Mouse (Mus musculus): Measurements from ENCODE around the gene Hist1h2be. TPM values are rescaled to one million over a fixed set of nuclear protein-coding genes. Genes with fewer than 3 reads are reported as not detected.
A peak's percentile ranks its signal among the peaks of the same experiment; 100 is the strongest.
"Not testable (repeated sequence)": the region's sequence is repeated elsewhere in the genome, so short reads cannot be mapped to it uniquely, and the experiment has no call there.

The Hist1h2be gene
- polyA plus RNA-seq, 1 experiment from 2014 or later, result 1.6 TPM

DNA sequence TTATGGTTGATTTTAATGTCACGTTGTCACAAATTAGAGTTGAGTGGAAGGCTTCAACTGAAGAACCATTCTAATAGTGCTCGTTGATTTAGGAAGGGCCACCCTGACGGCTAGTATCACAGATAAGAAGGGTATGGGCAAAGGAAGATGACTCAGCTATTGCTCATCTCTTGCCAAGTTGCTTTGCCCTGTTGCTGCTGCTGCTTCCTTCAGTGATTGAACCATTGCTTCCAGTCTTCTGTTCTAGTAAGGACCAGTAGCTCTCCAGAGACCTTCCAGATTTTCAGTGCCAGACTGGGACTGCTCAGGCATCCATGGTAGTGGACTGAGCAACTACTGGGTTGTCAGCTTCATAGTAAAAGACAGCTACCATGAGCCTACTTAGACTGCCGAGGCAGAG lies 11.7 kb downstream of the Hist1h2be start:
- H3K4me2 ChIP-seq, result no peak overlapping the region
- ATAC-seq (ENCODE audit: low FRiP score), result no peak
- no peak overlapping the region for H3K27ac ChIP-seq
- no peaks in the 10 kb centered on the region for H3K9me3 ChIP-seq
- 90% methylated on average over 4 of the region's 4 CpGs for WGBS
- no peak overlapping the region for H3K4me3 ChIP-seq
- no peaks in the 10 kb centered on the region for H3K27me3 ChIP-seq
- H3K9ac ChIP-seq, result no peak overlapping the region
- H3K4me1 ChIP-seq (replicated peaks), result no peaks in the 10 kb centered on the region
- H3K36me3 ChIP-seq, result no peaks in the 10 kb centered on the region

DNA sequence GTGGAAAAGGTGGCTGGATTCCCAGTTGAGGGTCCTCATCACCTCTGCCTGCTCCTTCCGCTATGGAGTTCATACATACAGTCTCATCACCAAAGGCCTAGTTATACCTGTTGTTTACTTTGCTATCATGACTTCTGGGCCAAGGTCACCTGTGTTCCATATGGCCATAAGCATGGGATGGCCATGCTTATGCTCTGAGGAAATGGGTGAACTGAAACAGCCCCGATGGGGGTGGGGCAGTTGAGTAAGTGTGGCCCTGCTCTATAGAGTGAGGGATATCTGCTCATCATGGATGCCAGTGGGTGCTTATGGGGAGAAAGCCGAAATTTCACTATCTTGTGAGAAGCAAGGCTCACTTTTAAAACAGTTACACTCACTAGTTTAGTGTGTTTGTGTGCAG lies 15.9 kb downstream of the Hist1h2be start:
- no peak overlapping the region for H3K4me2 ChIP-seq
- H3K9ac ChIP-seq, result no peak overlapping the region
- no peak for ATAC-seq (ENCODE audit: low FRiP score)
- no peak overlapping the region for H3K4me3 ChIP-seq
- WGBS, result 84% methylated on average over 3 of the region's 3 CpGs
- no peaks in the 10 kb centered on the region for H3K4me1 ChIP-seq (replicated peaks)
- no peak overlapping the region for H3K27ac ChIP-seq
- H3K27me3 ChIP-seq, result no peaks in the 10 kb centered on the region
- H3K9me3 ChIP-seq, result no peaks in the 10 kb centered on the region
- no peaks in the 10 kb centered on the region for H3K36me3 ChIP-seq

DNA sequence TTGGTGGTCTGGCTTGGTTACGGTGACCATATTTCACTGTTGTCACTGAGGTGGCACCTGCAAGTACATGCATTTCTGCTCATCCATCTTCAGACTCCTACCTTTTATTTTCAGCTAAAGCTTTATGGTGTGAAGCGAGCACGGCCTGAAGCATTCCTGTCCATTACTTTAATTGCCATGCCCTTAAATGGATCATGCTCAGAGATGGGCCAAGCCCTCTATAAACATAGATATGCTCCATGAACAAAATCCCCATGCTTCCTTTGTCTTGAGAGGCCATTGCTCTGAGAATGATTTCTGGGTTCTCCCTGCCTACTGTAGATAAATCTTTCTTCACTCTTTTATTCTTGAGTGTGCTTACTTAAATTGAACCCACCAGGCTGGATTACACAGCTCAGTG lies 16.5 kb downstream of the Hist1h2be start:
- Histone ChIP-seq H3K4me2 (no peak overlapping the region), H3K27me3 (no peaks in the 10 kb centered on the region), H3K9me3 (no peaks in the 10 kb centered on the region), H3K36me3 (no peaks in the 10 kb centered on the region), H3K27ac (no peak overlapping the region), H3K4me3 (no peak overlapping the region), H3K9ac (no peak overlapping the region), H3K4me1 (replicated peaks) (no peaks in the 10 kb centered on the region)
- WGBS, result 91% methylated on average over 3 of the region's 3 CpGs
- no peak for ATAC-seq (ENCODE audit: low FRiP score)

DNA sequence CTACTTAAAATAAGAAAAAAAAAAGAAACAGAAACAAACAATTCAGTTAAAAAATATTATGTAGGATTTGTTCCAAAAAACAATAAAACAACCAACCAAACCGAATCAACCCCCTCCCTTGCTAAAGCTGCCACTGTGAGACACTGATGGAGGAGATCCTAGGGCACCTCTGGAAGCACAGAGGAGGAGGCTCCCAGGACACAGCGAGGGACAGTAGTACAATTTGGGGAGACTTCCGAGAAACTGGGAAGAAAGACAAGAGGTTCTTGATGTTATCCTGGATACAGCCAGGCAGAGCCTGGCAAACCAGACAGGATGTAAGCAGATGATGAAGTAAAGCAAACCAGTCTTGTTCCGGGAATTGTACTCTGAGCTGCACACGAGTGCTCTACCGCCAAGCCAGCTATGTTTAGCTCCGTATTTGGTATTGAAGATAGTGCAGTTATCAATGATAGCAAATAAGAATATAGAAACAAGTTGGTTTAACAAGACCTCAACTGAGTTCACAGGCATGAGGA lies 17.7 kb downstream of the Hist1h2be start:
- Histone ChIP-seq H3K36me3 (no peaks in the 10 kb centered on the region), H3K27ac (no peak overlapping the region), H3K4me3 (no peak overlapping the region), H3K4me1 (replicated peaks) (no peaks in the 10 kb centered on the region), H3K4me2 (no peak overlapping the region), H3K27me3 (no peaks in the 10 kb centered on the region), H3K9me3 (no peaks in the 10 kb centered on the region), H3K9ac (no peak overlapping the region)
- no peak for ATAC-seq (ENCODE audit: low FRiP score)
- 86% methylated on average over 7 of the region's 7 CpGs for WGBS

DNA sequence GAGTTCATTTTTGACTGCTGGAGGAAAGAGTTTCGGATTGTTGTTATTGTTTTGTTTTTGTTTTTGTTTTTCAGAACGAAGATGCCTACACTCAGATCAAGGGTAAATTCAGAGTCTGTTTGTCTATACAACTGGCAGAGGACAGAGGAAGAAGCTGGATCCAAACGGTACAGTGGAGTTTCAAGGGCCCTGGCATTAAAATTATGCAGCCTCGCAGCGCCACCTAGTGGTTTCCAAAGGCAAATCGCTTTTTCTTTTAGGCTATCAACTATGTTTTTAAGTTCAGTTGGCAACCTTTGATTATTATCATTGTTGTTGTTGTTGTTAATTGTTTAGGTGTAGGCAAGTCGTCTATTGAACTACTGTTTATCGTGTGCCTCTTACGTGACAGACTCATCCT lies 23.0 kb downstream of the Hist1h2be start:
- H3K9ac ChIP-seq, result no peak overlapping the region
- H3K4me1 ChIP-seq (replicated peaks), result no peaks in the 10 kb centered on the region
- 8% methylated on average over 9 of the region's 9 CpGs for WGBS
- no peak overlapping the region for H3K4me3 ChIP-seq
- ATAC-seq (ENCODE audit: low FRiP score), result no peak
- H3K27me3 ChIP-seq, result no peaks in the 10 kb centered on the region
- no peaks in the 10 kb centered on the region for H3K9me3 ChIP-seq
- no peak overlapping the region for H3K27ac ChIP-seq
- no peak overlapping the region for H3K4me2 ChIP-seq
- no peaks in the 10 kb centered on the region for H3K36me3 ChIP-seq

DNA sequence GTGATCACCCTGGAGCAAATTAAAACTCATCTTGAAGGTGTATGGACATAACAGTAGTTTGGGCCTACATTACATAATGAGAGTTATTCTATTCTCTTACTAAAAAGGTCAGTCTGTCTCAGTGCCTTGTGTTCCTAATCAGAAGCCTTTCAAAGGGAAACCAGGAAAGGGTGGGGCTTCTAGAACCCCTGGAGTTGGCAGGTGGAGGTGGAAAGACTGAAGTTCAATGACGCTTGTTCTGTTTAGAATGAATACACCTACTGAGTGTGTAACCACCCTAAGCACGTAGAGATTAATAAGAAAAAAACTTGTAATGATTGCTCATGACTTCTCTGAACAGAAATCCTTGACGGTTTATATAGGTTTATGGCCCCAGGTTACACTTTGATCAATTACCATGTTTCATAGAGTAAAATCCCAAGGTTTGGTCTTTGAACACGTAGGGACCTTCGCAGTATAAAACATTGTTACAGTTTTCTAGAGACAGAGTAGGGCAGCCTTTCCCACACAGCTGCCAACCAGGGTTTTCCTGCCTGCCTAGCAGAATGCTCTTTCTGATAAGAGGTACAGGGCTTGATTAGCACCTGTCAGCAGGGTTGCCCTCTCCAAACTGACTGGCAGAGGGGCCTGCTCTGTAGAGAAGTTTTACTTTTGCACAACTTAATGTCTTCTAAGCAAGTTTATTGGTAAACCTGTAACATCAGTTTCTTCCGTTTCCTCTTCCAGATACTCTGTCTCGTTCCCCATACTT lies 25.1 kb downstream of the Hist1h2be start:
- no peaks in the 10 kb centered on the region for H3K36me3 ChIP-seq
- no peak overlapping the region for H3K27ac ChIP-seq
- H3K4me1 ChIP-seq (replicated peaks), result no peaks in the 10 kb centered on the region
- 86% methylated on average over 7 of the region's 7 CpGs for WGBS
- no peaks in the 10 kb centered on the region for H3K9me3 ChIP-seq
- H3K4me2 ChIP-seq, result no peak overlapping the region
- H3K4me3 ChIP-seq, result no peak overlapping the region
- no peaks in the 10 kb centered on the region for H3K27me3 ChIP-seq
- no peak for ATAC-seq (ENCODE audit: low FRiP score)
- no peak overlapping the region for H3K9ac ChIP-seq

DNA sequence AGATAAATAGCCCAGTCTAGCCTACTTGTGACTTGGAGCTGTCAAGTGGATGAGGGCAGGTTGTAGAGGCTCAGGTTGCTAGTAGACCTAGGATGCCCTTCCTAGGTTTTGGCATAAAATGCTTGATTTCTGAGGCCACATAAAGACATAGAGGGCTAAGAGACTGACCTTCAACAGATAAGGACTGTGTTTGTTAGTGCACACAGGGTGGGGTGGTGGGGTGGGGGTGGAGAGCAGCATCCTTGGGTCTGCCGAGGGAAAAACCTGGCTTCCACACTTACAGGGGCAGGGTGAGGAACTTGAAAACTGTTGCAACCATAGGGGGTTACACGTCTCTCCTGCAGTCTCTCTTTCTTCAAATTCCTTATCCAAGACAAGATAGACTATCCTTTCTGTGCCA lies 25.7 kb downstream of the Hist1h2be start:
- no peak for ATAC-seq (ENCODE audit: low FRiP score)
- no peaks in the 10 kb centered on the region for H3K36me3 ChIP-seq
- H3K9ac ChIP-seq, result no peak overlapping the region
- H3K9me3 ChIP-seq, result no peaks in the 10 kb centered on the region
- no peaks in the 10 kb centered on the region for H3K4me1 ChIP-seq (replicated peaks)
- WGBS, result 85% methylated on average over 2 of the region's 2 CpGs
- H3K27ac ChIP-seq, result no peak overlapping the region
- H3K4me3 ChIP-seq, result no peak overlapping the region
- H3K4me2 ChIP-seq, result no peak overlapping the region
- no peaks in the 10 kb centered on the region for H3K27me3 ChIP-seq

DNA sequence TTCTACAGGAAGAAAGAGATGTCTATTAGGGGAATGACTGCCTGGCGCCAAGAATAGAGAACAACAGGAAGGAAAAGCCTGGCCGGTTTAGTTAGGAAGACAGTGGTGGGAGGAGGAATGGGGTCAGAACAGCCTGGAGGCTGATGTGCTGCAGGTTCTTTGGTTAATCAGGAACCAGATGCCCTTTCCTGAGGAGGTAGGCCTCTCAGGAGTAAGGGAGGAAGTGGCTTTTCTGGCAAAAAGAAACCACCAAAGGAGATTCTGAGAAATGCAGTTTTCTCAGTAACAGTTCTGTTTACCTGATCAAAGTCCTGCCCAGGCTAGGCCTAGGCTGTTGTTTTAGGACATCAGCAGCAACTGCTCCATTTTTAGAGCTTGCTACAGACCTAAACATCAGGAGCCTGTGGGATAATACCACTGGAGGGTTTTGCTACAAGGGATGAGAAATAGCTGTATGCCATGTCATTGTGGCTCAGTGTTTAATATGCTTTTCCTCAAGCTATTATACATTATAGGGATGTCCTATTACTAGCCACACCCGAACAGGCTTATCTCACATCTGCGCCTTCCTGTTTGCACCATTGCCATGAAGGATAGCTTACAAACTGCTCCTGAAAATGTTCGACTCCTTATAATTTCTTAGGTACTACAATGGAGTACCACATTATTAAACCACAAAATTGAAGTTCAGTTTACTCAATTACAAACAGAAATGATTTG lies 27.7 kb downstream of the Hist1h2be start:
- ATAC-seq (ENCODE audit: low FRiP score), result no peak
- 88% methylated on average over 5 of the region's 5 CpGs for WGBS
- no peaks in the 10 kb centered on the region for H3K9me3 ChIP-seq

DNA sequence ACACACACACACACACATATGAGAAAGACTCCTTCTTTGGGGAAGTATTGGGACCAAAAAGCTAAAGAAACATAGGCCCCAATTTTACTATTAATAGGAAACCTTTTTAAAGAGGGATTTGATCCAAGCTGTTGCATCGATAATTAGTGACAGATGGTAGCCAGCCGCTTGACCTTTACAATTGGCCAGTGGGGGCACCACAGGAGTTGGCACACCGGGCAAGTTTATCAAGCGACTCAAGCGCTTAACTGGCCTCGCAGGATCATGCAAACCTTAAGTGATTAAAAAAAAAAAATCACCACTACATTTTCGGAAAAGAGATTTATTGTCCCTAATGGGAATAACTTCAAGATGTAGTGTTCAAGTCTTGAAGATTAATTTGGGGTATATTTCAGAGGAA lies 28.3 kb downstream of the Hist1h2be start:
- Histone ChIP-seq H3K27ac (no peak overlapping the region), H3K9ac (no peak overlapping the region), H3K9me3 (no peaks in the 10 kb centered on the region), H3K27me3 (no peaks in the 10 kb centered on the region), H3K4me1 (replicated peaks) (no peaks in the 10 kb centered on the region), H3K4me3 (no peak overlapping the region), H3K36me3 (no peaks in the 10 kb centered on the region), H3K4me2 (no peak overlapping the region)
- 90% methylated on average over 7 of the region's 7 CpGs for WGBS
- ATAC-seq (ENCODE audit: low FRiP score), result no peak

More for the DNA sequence above, 27.7 kb downstream of the Hist1h2be start:
- no peaks in the 10 kb centered on the region for H3K27me3 ChIP-seq
- no peaks in the 10 kb centered on the region for H3K4me1 ChIP-seq (replicated peaks)
- H3K4me2 ChIP-seq, result no peak overlapping the region
- H3K36me3 ChIP-seq, result no peaks in the 10 kb centered on the region
- H3K9ac ChIP-seq, result no peak overlapping the region
- H3K4me3 ChIP-seq, result no peak overlapping the region
- no peak overlapping the region for H3K27ac ChIP-seq

DNA sequence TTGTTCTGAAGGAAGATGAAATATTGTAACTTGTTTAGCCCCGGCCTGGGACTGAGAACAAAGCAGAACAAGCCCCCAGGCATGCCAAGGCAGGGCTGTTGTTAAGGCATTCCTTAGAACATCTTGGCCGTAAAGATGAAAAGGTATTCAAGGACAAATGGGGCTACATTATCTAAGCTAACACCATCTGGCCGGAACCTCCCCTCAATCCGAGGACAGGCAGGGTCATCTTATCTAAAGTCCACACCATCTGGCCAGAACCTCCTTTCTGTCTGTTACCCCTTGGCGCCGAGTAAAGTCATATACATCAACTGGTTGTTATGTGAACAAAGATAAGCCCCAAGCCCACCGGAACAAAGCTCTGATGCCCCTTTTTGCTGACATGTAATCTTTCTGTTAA lies 29.0 kb downstream of the Hist1h2be start:
- H3K9me3 ChIP-seq; H3K4me3 ChIP-seq; H3K27me3 ChIP-seq; H3K4me2 ChIP-seq; H3K9ac ChIP-seq; H3K27ac ChIP-seq; H3K36me3 ChIP-seq; H3K4me1 ChIP-seq (replicated peaks); ATAC-seq (ENCODE audit: low FRiP score): not testable (repeated sequence)
- 90% methylated on average over 7 of the region's 7 CpGs for WGBS

DNA sequence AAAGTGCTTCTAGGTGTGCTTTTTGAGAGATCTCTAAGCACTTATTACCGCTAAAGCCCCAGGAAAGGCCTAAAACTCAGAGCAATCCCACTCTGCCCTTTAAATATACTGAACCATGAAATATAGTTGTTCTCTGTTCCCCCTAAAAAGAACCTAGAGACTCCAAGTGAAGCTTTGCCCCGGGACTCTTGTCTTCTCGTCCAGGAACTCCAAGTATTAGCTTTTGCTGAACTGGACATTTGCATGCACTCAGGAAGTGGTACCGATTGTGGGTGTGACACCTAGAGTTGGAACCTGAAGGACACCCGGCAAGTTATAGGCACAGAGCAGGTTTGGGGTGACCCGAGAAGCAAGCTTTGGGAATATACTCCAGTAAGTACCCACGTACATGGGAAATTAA lies 29.7 kb downstream of the Hist1h2be start:
- Histone ChIP-seq H3K27ac (no peak overlapping the region), H3K9ac (no peak overlapping the region), H3K4me1 (replicated peaks) (peaks cover 6% of the 10 kb centered on the region), H3K27me3 (no peaks in the 10 kb centered on the region), H3K9me3 (no peaks in the 10 kb centered on the region), H3K4me3 (no peak overlapping the region), H3K4me2 (no peak overlapping the region), H3K36me3 (no peaks in the 10 kb centered on the region)
- 94% methylated on average over 7 of the region's 7 CpGs for WGBS
- ATAC-seq (ENCODE audit: low FRiP score), result no peak

DNA sequence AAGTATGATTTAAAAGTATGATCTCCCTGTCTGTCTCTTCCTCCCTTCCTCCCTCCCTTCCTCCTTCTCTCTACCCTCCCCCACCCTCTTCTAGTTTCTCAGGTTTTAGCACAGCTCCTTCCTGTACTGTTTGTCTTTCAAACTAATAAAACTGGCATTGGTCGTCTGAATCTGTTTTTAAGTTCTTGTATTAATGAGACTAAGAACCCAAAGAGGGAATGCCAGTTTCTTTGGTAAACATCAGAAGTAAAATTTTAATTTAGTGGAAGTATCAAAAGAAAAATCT lies 34.0 kb downstream of the Hist1h2be start:
- H3K4me1 ChIP-seq (replicated peaks), result peaks cover 29% of the 10 kb centered on the region
- no peaks in the 10 kb centered on the region for H3K27me3 ChIP-seq
- no peak for ATAC-seq (ENCODE audit: low FRiP score)
- peak overlapping the region; percentile 0; the same call in 1 of the 2 replicates for H3K27ac ChIP-seq
- 9% methylated on average over 1 of the region's 1 CpGs for WGBS
- no peaks in the 10 kb centered on the region for H3K9me3 ChIP-seq
- H3K9ac ChIP-seq, result peak overlapping the region; percentile 55
- peak overlapping the region; percentile 47 for H3K4me3 ChIP-seq
- no peaks in the 10 kb centered on the region for H3K36me3 ChIP-seq
- H3K4me2 ChIP-seq, result peak overlapping the region; percentile 82

All from hindbrain, embryonic 13.5 days (tissue).